29 mouse cellular contexts compared by ENCODE assay signal in genomic region chr12:102225165-102225564, GRCm38 (mm10). TPM values are rescaled to one million over a fixed set of nuclear protein-coding genes. Genes with fewer than 3 reads are reported as not detected.
A peak's percentile ranks its signal among the peaks of the same experiment; 100 is the strongest.
DNase-seq lines count a peak whose midpoint lies in the region; ATAC-seq and TF ChIP-seq lines count a peak whose summit lies in the region.
"Had no signal": no experiment of that assay in that cellular context is flagged by ENCODE, and none has a peak within 500 bp of the region (broad histone marks: within the 10 kb centered on the region; RNA-seq: fewer than 3 reads in every experiment).

No protein-coding gene starts in this region.

- no peak for ATAC-seq in heart, embryonic 15.5 days (replicated peaks; ENCODE audit: insufficient number of reproducible peaks, insufficient read depth, low FRiP score, low read depth)
- ATAC-seq in lung, postnatal 0 days = peak; percentile 60
- ATAC-seq in stomach, postnatal 0 days (ENCODE audit: low FRiP score, low TSS enrichment) = no peak; the same call in 1 of the 2 replicates
- ATAC-seq: Patski had no signal

- H3K4me3 ChIP-seq in heart, embryonic 15.5 days = no peak overlapping the region
- no peak overlapping the region for H3K4me3 ChIP-seq in lung, postnatal 0 days (ENCODE audit: low read depth, low read length)
- no peak overlapping the region for H3K4me3 ChIP-seq in stomach, postnatal 0 days (ENCODE audit: low read depth, low read length)
- H3K4me3 ChIP-seq: erythroblast, embryonic 14.5 days; forebrain, embryonic 12.5 days; kidney, embryonic 15.5 days; layer of hippocampus, adult 2 months; left cerebral cortex, adult 2 months; neural tube, embryonic 15.5 days had no signal

- 0 out of 2 replicates have a peak, but pooled peaks have one; percentile 23 for TF ChIP-seq EP300 in lung, postnatal 0 days (IDR thresholded peaks at IDR 0.05)
- TF ChIP-seq EP300 in stomach, postnatal 0 days (optimal IDR thresholded peaks at IDR 0.05) = no peak

- DNase-seq in cerebellum, postnatal 10 days = peak; percentile 60 to 64
- no peak for DNase-seq in cerebellum, postnatal 36 days
- DNase-seq in heart, postnatal 14 days = no peak
- DNase-seq in lung, postnatal 0 days (ENCODE audit: low spot score) = peak; percentile 49
- DNase-seq in lung, adult 18-20 months = no peak
- peak; percentile 29 for DNase-seq in stomach, postnatal 0 days (ENCODE audit: low spot score)
- DNase-seq in thymus, postnatal 0 days (ENCODE audit: low spot score) = no peak
- DNase-seq: adrenal gland, postnatal 10 days; cerebellum, adult 11 months; cerebellum, adult 9-10 months; kidney, adult 18-20 months; kidney, postnatal 25 days; liver; lung, embryonic 14.5 days; midbrain, embryonic 14.5 days; retina, postnatal 1 day; right cerebral cortex, postnatal 14 days; thymus, adult 18-20 months; thymus, postnatal 36 days had no signal

- H3K27ac ChIP-seq in heart, embryonic 15.5 days = 0 out of 2 replicates have a peak overlapping the region, but pooled peaks have one; percentile 20
- no peak overlapping the region for H3K27ac ChIP-seq in lung, postnatal 0 days (ENCODE audit: low read length)
- no peak overlapping the region for H3K27ac ChIP-seq in stomach, postnatal 0 days (replicated peaks)
- H3K27ac ChIP-seq: forebrain, embryonic 12.5 days; hindbrain, embryonic 14.5 days; kidney, embryonic 15.5 days; layer of hippocampus, adult 2 months; left cerebral cortex, adult 2 months; liver, embryonic 14.5 days; neural tube, embryonic 15.5 days had no signal

- H3K9ac ChIP-seq in heart, embryonic 15.5 days = no peak overlapping the region
- no peak overlapping the region for H3K9ac ChIP-seq in lung, postnatal 0 days (replicated peaks; ENCODE audit: low read depth)
- H3K9ac ChIP-seq in stomach, postnatal 0 days (ENCODE audit: low read length) = no peak overlapping the region
- H3K9ac ChIP-seq: forebrain, embryonic 12.5 days; hindbrain, embryonic 14.5 days; kidney, embryonic 15.5 days; liver, embryonic 14.5 days; lung, embryonic 14.5 days; neural tube, embryonic 15.5 days had no signal

- intact Hi-C loops in heart, postnatal 14 days (cut with DNase I) = no loop called here

- 38% methylated on average over 3 of the region's 3 CpGs for WGBS in heart, embryonic 15.5 days
- WGBS in lung, postnatal 0 days = 36% methylated on average over 3 of the region's 3 CpGs
- WGBS in stomach, postnatal 0 days = 30% methylated on average over 3 of the region's 3 CpGs

- no peaks in the 10 kb centered on the region for H3K9me3 ChIP-seq in heart, embryonic 15.5 days (replicated peaks)
- H3K9me3 ChIP-seq in lung, postnatal 0 days (ENCODE audit: low read length) = no peaks in the 10 kb centered on the region
- no peaks in the 10 kb centered on the region for H3K9me3 ChIP-seq in stomach, postnatal 0 days (ENCODE audit: control insufficient read depth, low read length)
- H3K9me3 ChIP-seq: forebrain, embryonic 12.5 days; kidney, embryonic 15.5 days; neural tube, embryonic 15.5 days had no signal

- no peaks in the 10 kb centered on the region for H3K36me3 ChIP-seq in heart, embryonic 15.5 days
- no peaks in the 10 kb centered on the region for H3K36me3 ChIP-seq in lung, postnatal 0 days (ENCODE audit: insufficient read depth, low read length)
- no peaks in the 10 kb centered on the region for H3K36me3 ChIP-seq in stomach, postnatal 0 days (ENCODE audit: control insufficient read depth, insufficient read depth, low read length)
- H3K36me3 ChIP-seq: forebrain, embryonic 12.5 days; kidney, embryonic 15.5 days; neural tube, embryonic 15.5 days had no signal

- H3K4me2 ChIP-seq in heart, embryonic 15.5 days = no peak overlapping the region
- H3K4me2 ChIP-seq in lung, postnatal 0 days (replicated peaks; ENCODE audit: low read depth, low read length) = no peak overlapping the region
- H3K4me2 ChIP-seq in stomach, postnatal 0 days (replicated peaks; ENCODE audit: low read depth) = no peak overlapping the region
- H3K4me2 ChIP-seq: forebrain, embryonic 12.5 days; hindbrain, embryonic 14.5 days; kidney, embryonic 15.5 days; lung, embryonic 14.5 days; neural tube, embryonic 15.5 days had no signal

- TF ChIP-seq CTCF in lung, postnatal 0 days (IDR thresholded peaks at IDR 0.05) = no peak
- no peak for TF ChIP-seq CTCF in stomach, postnatal 0 days (IDR thresholded peaks at IDR 0.05; ENCODE audit: low read depth)

- no peaks in the 10 kb centered on the region for H3K27me3 ChIP-seq in heart, embryonic 15.5 days
- no peaks in the 10 kb centered on the region for H3K27me3 ChIP-seq in lung, postnatal 0 days (replicated peaks; ENCODE audit: insufficient read depth, low read length)
- no peaks in the 10 kb centered on the region for H3K27me3 ChIP-seq in stomach, postnatal 0 days (ENCODE audit: control insufficient read depth, insufficient read depth, low read length)
- H3K27me3 ChIP-seq: forebrain, embryonic 12.5 days; kidney, embryonic 15.5 days; neural tube, embryonic 15.5 days; Patski had no signal

- no peaks in the 10 kb centered on the region for H3K4me1 ChIP-seq in heart, embryonic 15.5 days (replicated peaks)
- H3K4me1 ChIP-seq in lung, postnatal 0 days (ENCODE audit: insufficient read depth, low read depth, low read length) = no peaks in the 10 kb centered on the region
- no peaks in the 10 kb centered on the region for H3K4me1 ChIP-seq in stomach, postnatal 0 days (replicated peaks; ENCODE audit: control insufficient read depth, insufficient read depth)
- H3K4me1 ChIP-seq: forebrain, embryonic 12.5 days; kidney, embryonic 15.5 days; neural tube, embryonic 15.5 days had no signal

RNA-seq across cellular contexts. Expression of gene Rin3, which starts 57.7 kb away (rescaled TPM):
- polyA plus RNA-seq in heart, embryonic 15.5 days (2015; fragmentation: Nextera tagmentation; extraction: Ambion mirVana) = 9.0 and 11.2 TPM in 2 replicates
- 10 to 100 TPM; 23.1 to 26.1 TPM for total RNA-seq in heart, postnatal 14 days (2021)
- 17.7 and 19.3 TPM in 2 replicates for polyA plus RNA-seq in lung, postnatal 0 days (2015; fragmentation: Nextera tagmentation; extraction: Ambion mirVana)
- 2.9 and 3.0 TPM in 2 replicates for polyA plus RNA-seq in stomach, postnatal 0 days (2015; fragmentation: Nextera tagmentation; extraction: Ambion mirVana)
- polyA plus RNA-seq in thymus, postnatal 0 days (2015; fragmentation: Nextera tagmentation; extraction: Ambion mirVana) = 7.0 and 7.9 TPM in 2 replicates

Comparison
In these comparisons a context has a peak if more than half of its experiments do, and no peak if none do; other contexts are left out.
1. DNase-seq: peak in cerebellum, postnatal 10 days (2 of 2), lung, postnatal 0 days (single experiment) and stomach, postnatal 0 days (single experiment); none in cerebellum, postnatal 36 days (0 of 2), heart, postnatal 14 days (0 of 2), lung, adult 18-20 months (0 of 2) and thymus, postnatal 0 days (single experiment).